Mouse (Mus musculus) regulatory T cell (primary cell): ENCODE measurements around the gene Auts2.

Experiments used
- in situ Hi-C: fragments of 300-600 bp; cut with MboI, MseI; formaldehyde crosslinking; loops from one replicate; pipeline ENCODE4 v1.15.1; 2025; ENCODE audit warnings: high pct_unique_total_duplicates

The Auts2 gene

DNA sequence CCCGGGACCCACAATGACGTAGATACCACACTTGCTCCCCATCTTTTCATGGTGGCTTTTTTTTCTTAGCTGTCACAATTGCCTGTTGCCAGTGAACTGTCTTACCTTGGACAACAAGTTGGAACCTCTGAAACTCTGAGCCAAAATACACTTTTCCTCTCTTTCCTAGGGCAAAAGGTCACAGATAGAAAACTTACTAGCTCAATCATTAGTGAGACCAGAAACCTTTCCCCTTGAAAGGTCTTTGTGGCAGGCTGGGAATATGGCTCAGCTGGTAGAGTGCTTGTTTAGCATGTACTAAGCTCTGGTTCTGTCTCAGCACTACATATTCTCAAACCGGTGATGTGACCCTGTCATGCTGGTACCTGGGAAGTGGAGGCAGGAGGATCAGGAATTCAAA lies 93.1 kb downstream of the Auts2 start:
- in situ Hi-C loops, result no loop called here

DNA sequence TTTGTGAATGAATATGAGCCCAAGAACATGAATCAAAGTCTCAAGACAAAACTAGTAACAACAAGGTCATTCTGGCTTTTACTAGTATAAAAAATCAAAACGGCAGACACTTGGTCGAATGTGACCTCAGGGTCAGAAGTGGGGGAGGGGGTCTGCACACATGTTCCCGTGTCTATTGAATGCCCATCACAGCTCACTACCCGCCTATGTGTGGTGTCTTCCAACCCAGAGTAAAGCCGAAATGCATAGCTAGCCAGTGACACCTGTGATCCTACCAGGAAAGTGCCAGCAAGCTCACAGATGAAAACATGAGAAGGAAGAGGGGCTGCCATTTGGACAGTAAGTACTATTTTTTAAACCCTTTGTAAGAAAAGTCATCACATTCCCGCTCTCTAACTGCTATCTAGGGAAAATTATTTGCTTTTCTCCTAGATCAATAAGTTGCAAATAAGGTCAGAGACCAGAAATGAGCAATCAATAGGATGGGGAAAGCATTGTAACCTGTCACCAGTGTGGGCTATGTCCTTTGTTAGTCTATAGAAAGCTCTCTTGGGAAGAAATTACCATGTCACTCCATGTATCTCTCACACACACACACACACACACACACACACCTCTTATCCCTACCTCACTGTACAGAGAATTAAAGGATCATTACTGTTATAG lies 94.6 kb downstream of the Auts2 start:
- in situ Hi-C loops, result loop anchor here (25.0 kb wide), 1 partner anchor 1564 kb away; no protein-coding TSS in a partner anchor

DNA sequence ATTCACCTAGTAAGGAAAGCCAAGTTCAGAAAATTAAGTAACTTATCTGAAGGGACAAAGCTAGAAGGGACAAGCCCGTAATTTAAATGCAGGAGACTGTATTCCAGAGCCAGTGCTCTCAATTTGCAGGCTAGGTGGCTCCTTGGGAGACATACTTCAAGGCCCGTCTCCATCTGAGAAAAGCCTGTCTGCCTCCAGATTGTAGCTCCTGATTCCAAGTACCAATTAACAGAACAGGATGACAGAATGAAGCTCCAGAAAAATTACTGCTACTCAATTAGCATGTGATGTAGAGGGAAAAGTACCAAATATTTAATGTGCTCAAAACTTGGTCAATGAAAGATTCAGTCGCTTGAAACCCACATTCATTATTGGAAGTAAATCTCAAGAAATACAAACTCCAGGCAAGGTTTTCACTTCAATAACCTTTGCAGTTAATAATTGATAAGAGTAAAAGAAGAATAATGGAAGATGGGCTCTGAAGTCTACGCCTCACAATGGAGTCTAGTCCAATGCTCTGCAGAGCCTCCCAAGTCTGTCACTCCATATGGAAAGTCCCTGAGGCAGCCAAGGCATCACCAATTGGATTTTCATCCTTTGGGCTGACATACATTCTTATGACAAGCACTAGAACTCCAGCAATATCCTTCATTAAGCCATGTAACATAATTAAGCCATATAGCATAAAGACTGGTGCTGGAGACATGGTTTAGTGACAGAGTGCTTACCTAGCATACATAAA lies 97.8 kb downstream of the Auts2 start:
- in situ Hi-C loops, result loop anchor here (25.0 kb wide), 1 partner anchor 1567 kb away; no protein-coding TSS in a partner anchor

DNA sequence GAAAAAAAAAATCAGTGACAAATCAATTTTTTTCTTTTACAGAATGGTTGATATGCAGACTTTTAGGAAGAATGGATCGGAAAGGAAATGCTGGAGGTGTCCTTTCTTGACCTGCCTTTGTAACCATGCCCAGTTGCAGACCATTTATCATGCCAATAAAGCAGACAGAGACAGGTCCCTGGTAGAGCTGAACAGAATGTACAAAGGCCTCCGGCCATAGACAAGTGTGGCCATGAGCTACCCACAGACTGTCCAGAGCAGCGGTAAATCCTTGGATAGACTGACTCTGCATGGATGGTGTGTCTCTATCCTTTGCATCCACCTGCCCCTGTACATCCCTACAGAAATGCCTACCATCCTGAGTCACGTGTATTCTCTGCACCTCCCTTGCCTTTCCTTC lies 100.2 kb downstream of the Auts2 start:
- in situ Hi-C loops, result loop anchor here (5.0 to 25.0 kb wide), 2 partner anchors 101 to 1569 kb away; no protein-coding TSS in a partner anchor

DNA sequence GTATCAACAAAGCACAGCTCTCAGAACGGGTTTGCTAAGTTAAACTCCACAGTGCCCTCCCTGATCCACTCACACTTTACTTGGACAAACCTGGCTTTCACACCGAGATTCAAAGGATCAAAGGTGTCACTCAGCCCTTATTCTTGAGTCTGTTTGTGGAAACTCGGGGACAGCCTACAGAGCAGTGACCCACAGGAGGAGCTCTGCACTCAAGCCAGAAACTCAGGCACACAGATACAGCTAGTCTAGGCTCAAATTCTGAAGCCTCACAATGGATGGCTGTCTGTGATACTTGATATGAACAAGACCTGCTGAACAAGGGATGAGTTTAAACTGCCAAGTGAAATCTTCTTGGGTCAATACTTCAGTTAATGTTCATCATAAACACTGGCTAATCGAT lies 104.7 kb downstream of the Auts2 start:
- in situ Hi-C loops, result loop anchor here (25.0 kb wide), 1 partner anchor 1574 kb away; no protein-coding TSS in a partner anchor

DNA sequence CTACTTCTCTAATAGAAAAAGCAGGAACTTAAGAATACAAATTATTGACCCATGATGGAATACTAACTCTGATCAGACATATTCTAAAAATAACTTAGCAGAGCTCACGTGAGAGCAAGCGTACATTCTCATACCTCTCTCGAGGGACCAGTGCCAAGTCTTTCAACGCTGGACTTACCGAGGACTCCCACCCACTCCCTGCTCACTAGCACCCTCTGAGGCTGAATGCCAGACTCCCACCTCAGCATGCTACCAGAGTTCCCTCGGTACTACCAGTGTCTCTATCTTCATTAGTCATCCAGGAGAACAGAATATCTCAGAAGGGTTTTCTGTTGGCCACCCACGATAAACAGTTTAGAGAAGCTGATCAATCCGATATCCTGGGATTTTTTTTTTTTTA lies 105.2 kb downstream of the Auts2 start:
- in situ Hi-C loops, result loop anchor here (25.0 kb wide), 1 partner anchor 1574 kb away; no protein-coding TSS in a partner anchor

DNA sequence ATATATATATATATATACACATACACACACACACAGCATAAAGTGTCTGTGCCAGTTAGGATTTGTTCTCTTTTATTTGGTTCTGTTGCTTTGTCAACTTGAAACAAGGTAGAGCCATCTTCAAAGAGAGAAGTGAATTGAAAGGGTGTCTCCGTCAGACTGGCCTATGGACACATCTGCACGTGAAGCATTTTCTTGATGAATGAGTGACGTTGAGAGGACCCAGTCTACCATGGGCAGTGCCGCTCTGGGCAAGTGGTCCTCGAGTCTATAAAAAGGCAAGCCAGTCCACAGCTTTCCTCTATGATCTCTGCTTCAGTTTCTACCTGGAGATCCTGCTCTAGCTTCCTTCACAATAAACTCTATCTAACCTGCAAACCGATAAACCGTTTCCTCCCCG lies 105.7 kb downstream of the Auts2 start:
- in situ Hi-C loops, result loop anchor here (25.0 kb wide), 1 partner anchor 1575 kb away; no protein-coding TSS in a partner anchor

DNA sequence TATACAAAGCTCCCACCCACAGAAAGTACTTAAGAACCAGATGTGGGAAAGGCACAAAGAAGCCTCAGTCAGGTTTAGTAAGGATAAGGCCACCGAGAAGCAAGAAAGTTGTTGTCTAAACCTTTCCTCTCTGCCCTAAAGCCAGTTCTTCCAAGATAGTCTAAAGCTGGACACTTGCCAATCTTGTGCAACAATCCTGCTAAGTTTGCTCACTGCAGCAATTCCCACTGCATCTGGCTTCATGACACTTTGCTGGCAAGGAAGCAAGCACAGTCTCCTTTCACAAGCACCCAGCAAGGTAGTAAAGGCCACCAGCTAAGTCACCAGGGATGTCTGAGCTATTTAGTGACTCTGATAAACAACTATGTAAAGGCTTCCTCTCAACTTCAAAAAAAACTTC lies 106.2 kb downstream of the Auts2 start:
- in situ Hi-C loops, result loop anchor here (25.0 kb wide), 1 partner anchor 1575 kb away; no protein-coding TSS in a partner anchor

DNA sequence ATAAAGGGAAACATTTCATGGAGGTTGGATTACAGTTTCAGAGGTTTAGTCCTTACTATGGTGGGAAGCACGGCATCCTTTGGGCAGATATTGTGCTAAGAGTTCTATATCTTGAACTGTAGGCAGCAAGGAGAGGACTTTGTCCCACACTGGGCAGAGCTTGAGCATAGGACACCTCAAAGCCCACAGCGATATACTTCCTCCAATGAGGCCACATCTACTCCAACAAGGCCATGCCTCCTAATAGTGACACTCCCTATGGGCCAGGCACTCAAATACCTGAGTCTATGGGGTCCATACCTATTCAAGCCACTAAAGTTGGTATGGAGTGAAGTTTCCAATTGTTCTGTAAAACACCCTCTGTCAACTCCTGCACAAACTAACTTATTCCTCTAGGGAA lies 106.7 kb downstream of the Auts2 start:
- in situ Hi-C loops, result loop anchor here (25.0 kb wide), 1 partner anchor 1576 kb away; no protein-coding TSS in a partner anchor

DNA sequence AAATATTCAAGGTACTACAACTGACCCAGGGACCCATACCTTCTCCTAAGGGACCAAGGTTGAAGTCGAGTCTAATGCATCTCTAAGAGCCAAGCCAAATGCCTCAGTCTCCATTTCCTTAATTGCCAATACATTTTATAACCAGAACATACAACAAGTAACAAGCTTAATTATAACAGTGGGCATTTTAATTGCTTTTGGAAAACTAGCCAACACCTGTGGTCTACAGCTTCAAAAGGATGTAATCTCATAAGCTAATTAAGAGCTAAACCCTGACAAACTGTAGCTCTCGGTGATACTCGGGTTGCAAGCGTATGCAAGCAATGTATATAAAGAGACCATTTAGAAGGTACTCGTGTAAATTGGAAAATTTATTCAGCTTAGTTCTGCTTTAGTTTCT lies 107.7 kb downstream of the Auts2 start:
- in situ Hi-C loops, result loop anchor here (25.0 kb wide), 1 partner anchor 1577 kb away; no protein-coding TSS in a partner anchor

DNA sequence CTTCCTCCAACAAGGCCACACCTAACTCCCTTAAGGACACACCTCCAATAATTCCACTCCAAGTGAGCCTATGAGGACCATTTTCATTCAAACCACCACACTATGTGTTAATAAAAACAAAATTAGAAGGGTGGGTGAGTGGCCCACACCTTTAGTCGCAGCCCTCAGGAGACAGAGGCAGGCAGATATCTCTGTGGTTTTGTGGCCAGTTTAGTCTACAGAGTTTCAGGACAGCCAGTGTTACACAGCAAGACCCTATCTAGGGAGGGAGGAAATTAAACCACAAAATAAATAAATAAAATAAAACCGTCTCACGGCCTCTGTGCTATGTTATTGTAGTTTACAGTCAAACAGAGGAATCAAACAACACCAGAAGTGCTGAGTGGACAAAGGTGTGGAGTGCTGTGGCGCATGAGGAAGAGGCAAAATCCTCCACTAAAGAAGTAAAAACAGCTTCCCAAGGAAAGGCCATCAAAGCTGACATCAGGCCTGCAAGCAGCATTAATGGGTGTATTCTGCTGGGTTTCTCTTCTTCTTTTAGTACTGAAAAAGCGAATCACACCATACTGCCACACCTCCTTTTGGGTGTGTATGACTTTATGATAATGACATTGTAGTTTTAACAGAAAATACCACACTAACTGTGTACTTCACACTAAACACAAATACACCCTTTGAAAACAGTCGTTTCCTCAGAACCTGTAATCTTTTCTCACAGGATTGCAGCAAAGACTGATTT lies 109.6 kb downstream of the Auts2 start:
- in situ Hi-C loops, result loop anchor here (25.0 kb wide), 1 partner anchor 1579 kb away; no protein-coding TSS in a partner anchor

DNA sequence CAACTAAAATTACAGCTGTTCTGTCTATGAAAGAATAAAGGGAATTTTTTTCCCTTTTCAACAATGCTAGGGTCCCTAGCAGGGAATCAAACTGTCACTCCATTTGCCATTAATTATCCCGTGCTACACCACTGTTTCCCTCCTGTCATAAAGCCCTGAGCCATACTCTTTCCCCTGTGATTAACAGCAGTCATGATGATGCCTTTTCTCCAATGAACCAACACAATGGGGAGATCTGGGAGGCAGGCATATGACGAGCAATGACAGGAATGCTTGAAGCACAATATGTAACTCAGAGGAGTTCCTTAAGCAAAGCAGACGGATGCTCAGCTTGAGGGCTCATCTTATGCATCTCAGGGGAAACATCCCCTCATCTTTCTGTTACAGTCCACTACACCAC lies 113.8 kb downstream of the Auts2 start:
- in situ Hi-C loops, result loop anchor here (25.0 kb wide), 1 partner anchor 1583 kb away; no protein-coding TSS in a partner anchor

DNA sequence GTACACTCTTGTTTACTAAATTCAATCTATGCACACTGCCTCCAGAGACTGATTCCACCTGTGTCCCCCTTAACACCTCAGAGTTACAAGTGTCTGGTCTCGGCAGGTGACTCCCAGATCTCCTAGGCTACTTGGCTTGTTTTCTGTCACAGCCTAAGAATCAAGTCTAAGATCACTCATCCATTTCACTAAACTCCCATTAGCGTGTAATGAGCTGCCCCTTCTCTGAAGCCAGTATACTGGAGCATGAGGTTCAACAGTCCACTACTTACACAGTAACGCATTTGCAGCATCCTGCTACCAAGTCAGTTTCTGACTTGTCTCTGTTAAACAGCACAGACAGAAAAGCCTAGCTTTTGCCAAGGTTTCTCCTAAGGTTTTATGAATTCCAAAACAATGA lies 116.8 kb downstream of the Auts2 start:
- in situ Hi-C loops, result loop anchor here (25.0 kb wide), 1 partner anchor 1586 kb away; no protein-coding TSS in a partner anchor

DNA sequence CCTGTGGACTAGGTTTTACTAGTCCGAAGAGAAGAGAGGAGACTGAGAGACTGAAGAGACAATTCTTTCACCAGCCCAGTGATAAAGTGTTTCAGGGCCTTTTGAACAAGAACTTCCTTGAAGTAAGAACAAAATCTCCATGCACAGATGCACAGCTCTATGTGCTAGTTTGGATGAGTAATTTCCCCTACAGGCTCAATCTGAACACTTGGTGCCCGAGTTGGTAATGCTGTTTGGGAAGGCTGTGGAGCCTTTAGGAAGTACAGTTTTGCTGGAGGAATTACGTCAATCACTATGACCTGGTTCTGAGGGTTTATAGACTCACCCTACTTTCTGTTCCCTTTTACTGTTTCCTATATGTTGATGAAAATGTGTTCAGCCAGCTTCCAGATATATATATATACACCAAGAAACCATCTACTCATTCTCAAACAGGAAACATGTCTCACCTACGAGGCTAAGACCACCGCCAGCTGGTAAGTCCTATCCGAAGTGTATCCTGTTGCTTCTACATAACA lies 117.3 kb downstream of the Auts2 start:
- in situ Hi-C loops, result loop anchor here (25.0 kb wide), 1 partner anchor 1586 kb away; no protein-coding TSS in a partner anchor

DNA sequence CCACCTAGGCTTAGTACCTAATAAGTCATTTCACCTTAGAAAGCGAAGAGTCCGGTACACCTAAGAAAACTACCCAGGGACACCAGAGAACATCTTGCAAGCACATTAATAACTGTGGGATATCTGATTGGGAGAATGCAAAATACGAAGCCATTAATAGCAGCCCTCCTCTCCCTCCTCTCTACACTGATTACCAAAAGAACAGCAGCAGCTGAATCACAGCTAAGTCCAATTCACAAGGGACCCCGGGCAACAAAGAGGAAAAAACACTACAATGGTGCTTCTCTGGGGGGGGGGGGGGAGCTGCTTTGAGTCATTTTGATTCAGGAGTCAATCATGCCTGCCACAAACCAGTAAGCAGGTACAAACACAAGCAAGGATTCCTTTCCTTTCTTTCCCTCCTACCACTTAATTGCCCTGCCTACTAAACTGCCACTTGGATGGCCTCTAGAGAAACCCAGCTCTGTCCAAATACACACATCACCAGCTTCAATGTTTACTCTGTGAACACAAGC lies 132.7 kb downstream of the Auts2 start:
- in situ Hi-C loops, result no loop called here

DNA sequence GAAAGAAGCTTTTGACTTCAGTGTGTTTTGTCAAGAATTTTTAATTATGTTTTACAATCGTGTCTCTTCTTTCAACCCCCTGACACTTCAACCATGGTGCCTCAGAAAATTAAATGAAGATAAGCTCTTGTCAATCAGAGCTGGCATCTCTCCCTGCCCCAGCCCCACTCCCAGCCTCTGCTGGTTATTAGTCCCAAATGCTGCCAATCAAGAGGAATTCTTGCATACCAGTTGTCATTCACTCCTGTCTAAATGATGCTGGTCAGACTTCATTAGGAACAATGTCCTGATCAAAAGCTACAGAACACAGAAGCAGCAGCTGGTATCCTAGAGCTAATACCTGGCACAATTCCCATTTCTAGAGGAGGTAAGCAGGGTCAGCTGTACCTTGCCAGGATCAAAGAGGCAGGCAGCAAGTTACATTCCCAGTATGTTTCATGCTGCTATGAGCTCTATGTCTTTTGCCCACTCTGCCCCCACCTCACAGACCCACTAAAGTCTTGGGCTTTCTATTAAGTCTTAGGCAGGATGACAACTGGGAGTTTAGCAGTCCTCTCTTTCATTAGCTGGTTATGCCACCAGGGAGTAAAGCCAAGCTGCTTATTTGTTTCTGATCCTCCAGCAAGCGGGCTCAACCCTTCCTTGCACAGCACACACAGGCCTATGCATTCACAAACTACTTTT lies 134.1 kb downstream of the Auts2 start:
- in situ Hi-C loops, result no loop called here

DNA sequence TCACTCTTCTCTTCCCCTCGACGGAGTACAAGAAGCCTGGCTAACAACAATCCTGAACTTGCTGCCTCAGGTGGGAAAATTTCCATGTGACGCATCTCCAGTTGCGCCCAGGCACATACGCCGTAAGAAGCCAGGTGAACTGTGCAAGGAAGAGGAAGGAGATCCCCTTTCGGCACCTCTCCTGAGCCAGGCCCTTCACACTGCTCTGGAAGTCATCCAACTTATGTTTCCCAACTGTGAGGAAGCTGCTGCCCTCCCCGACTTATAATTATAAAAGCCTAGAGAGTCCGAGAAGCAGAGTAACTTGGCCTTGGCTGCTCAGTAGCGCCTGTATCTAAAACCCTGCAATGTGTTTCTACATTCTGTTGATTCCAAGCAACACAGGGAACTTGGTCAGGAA lies 142.6 kb downstream of the Auts2 start:
- in situ Hi-C loops, result no loop called here

DNA sequence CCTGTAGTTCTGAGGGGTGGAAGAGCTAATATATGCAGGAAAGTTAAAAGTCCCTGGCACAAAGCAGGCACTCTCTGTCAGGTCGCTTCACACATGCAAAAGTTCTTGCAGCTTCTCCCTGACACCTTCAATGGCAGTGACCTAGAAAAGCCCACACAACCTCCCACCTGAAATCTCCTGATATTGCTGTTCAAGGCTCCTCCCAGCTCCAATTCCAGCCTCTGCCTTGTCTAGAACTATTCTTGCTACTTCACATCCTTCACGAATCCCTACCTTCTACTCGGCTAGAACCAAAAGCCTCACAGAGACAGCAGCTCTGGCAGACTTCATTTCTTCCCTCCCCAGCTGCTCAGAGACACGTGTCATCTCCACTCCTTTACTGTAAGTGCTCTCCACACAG lies 143.7 kb downstream of the Auts2 start:
- in situ Hi-C loops, result no loop called here

DNA sequence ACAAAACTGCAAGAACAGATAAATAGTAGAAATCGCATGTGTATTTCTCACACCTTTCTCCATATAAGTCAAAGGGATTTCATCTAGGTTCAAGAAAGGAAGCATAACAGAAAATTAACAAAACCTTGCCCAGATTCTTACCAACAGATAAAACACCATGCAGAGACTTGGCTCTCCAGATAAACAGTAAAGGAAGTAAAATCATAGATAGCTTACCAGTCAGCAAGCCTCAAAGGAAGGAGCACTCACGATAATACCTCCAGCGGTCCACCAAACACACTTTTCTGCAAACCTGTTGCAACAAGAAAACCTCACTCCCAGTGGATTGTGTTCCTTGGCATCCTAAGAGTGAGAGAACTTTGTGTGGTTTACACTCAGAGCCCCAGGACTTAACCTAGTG lies 147.2 kb downstream of the Auts2 start:
- in situ Hi-C loops, result no loop called here

DNA sequence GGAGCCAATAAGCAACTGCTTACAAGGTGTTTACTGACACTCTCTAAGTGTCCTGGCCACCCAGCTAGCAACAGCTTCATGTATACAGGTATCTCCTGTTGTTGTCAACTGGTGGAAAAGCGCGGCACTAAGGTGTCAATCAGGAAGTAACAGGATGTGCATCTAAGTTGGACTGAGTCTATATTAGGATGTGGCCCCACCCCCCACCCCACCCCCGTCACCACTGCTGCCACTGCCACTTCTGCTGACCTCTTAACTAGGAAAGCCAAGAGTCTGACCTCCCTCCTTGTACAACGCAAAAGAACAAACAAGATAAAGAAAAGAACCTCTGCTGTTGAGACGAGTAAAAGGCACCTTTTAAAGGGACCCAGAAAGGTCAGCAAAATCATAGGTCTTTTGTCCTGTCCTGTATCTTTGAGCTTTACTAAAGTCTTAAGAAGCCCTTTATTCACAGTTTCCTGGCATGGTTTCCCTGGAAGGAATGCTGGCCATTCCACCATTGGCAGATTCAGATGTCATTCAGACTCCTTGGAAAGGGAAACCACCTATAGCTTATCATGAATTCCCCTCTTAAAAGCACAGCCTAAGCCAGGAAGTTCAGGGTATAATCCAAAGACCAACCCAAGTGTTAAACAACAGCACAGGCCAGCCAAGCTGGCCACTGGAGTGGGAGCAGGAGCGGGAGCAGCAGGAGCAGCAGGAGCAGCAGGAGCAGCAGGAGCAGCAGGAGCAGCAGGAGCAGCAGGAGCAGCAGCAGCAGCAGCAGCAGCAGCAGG lies 148.2 kb downstream of the Auts2 start:
- in situ Hi-C loops, result no loop called here
